Mouse (Mus musculus): ENCODE measurements around the gene Adcy5. TPM values are rescaled to one million over a fixed set of nuclear protein-coding genes. Genes with fewer than 3 reads are reported as not detected.

The Adcy5 gene
- total and polyA plus RNA-seq, 3 experiments: 0.05 TPM; not detected in 2

DNA sequence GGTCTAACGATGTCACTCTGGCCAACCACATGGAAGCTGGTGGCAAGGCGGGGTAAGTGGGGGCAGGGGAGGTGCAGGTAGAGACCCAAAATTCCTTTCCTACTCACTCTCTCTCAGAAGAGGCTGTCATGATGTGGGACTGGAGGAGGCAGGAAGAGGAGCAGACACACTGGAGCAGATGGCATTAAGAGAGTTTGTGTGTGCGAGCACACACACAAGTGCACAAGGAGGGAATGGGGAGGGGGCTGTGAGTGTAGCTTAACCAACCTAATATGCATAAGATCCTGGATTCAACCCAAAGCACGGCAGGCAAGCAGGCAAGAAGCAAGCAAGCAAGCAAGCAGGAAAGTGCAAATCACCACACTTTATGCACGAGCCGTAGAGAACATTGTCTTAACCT is 116.3 kb downstream of the Adcy5 start:
- DNase-seq (ENCODE audit: low spot score): no peak
- ATAC-seq (ENCODE audit: extremely low read depth, insufficient number of reproducible peaks, low FRiP score, poor library complexity, severe bottlenecking): no peak
- H3K27me3 ChIP-seq (ENCODE audit: insufficient read depth, low read length): peaks cover 33% of the 10 kb centered on the region

DNA sequence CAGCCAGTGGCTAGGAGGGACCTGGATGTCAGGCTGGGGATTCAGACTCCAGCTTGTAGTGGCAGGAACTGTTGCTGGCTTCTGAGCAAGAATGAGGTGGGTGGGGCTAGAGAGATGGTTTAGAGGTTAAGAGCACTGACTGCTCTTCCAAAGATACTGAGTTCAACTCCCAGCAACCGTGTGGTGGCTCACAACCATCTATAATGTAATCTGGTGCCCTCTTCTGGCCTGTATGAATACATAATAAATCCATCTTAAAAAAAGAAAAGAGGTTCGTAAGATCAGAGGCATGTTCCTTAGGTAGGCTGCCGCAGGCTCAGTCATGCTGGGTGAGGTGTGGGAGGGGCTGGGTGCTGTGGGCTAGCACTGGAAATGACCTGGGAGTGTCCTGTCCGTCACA is 116.9 kb downstream of the Adcy5 start:
- no peak for TF ChIP-seq GATA2 (IDR thresholded peaks at IDR 0.05; ENCODE audit: borderline replicate concordance, low read depth, low read length)
- no peak for TF ChIP-seq TAL1 (conservative IDR thresholded peaks at IDR 0.05; ENCODE audit: low read depth, low read length)
- no peak for TF ChIP-seq GATA1 (IDR thresholded peaks at IDR 0.05; ENCODE audit: borderline replicate concordance, low read length)
- TF ChIP-seq POLR2AphosphoS5 (IDR thresholded peaks at IDR 0.05; ENCODE audit: insufficient replicate concordance, low read depth, low read length): no peak
- TF ChIP-seq CTCF (IDR thresholded peaks at IDR 0.05; ENCODE audit: low read depth, low read length): no peak
- peaks cover 35% of the 10 kb centered on the region for H3K27me3 ChIP-seq (ENCODE audit: insufficient read depth, low read length)

More for the DNA sequence above, 116.3 kb downstream of the Adcy5 start:
- Histone ChIP-seq H3K36me3 (replicated peaks) (no peaks in the 10 kb centered on the region), H3K4me3 (ENCODE audit: low read depth, low read length) (no peak overlapping the region), H3K9me3 (replicated peaks) (no peaks in the 10 kb centered on the region), H3K4me1 (ENCODE audit: insufficient read depth, low read depth, low read length) (0 out of 2 replicates have a peak, but pooled peaks cover 3% of the 10 kb centered on the region)
- TF ChIP-seq TAL1 (conservative IDR thresholded peaks at IDR 0.05; ENCODE audit: low read depth, low read length): no peak
- no peak for TF ChIP-seq GATA2 (IDR thresholded peaks at IDR 0.05; ENCODE audit: borderline replicate concordance, low read depth, low read length)
- TF ChIP-seq POLR2AphosphoS5 (IDR thresholded peaks at IDR 0.05; ENCODE audit: insufficient replicate concordance, low read depth, low read length): no peak
- TF ChIP-seq CTCF (IDR thresholded peaks at IDR 0.05; ENCODE audit: low read depth, low read length): no peak
- TF ChIP-seq GATA1 (IDR thresholded peaks at IDR 0.05; ENCODE audit: borderline replicate concordance, low read length): no peak

GRCm38 (mm10) chr16:35272417-35272816 is 117.7 kb downstream of the Adcy5 start:
- Histone ChIP-seq H3K4me3 (ENCODE audit: low read depth, low read length) (no peak overlapping the region), H3K4me1 (ENCODE audit: insufficient read depth, low read depth, low read length) (0 out of 2 replicates have a peak, but pooled peaks cover 3% of the 10 kb centered on the region), H3K36me3 (replicated peaks) (no peaks in the 10 kb centered on the region), H3K9me3 (replicated peaks) (no peaks in the 10 kb centered on the region), H3K27me3 (ENCODE audit: insufficient read depth, low read length) (peaks cover 40% of the 10 kb centered on the region)
- DNase-seq (ENCODE audit: low spot score) (no peak), ATAC-seq (ENCODE audit: extremely low read depth, insufficient number of reproducible peaks, low FRiP score, poor library complexity, severe bottlenecking) (no peak)
- no peak for TF ChIP-seq CTCF (IDR thresholded peaks at IDR 0.05; ENCODE audit: low read depth, low read length)
- TF ChIP-seq GATA1 (IDR thresholded peaks at IDR 0.05; ENCODE audit: borderline replicate concordance, low read length): no peak
- TF ChIP-seq POLR2AphosphoS5 (IDR thresholded peaks at IDR 0.05; ENCODE audit: insufficient replicate concordance, low read depth, low read length): no peak
- no peak for TF ChIP-seq GATA2 (IDR thresholded peaks at IDR 0.05; ENCODE audit: borderline replicate concordance, low read depth, low read length)

More for the DNA sequence above, 116.9 kb downstream of the Adcy5 start:
- H3K4me3 ChIP-seq (ENCODE audit: low read depth, low read length): no peak overlapping the region
- no peaks in the 10 kb centered on the region for H3K36me3 ChIP-seq (replicated peaks)
- no peaks in the 10 kb centered on the region for H3K9me3 ChIP-seq (replicated peaks)
- H3K4me1 ChIP-seq (ENCODE audit: insufficient read depth, low read depth, low read length): 0 out of 2 replicates have a peak, but pooled peaks cover 3% of the 10 kb centered on the region
- ATAC-seq (ENCODE audit: extremely low read depth, insufficient number of reproducible peaks, low FRiP score, poor library complexity, severe bottlenecking): no peak
- DNase-seq (ENCODE audit: low spot score): no peak

DNA sequence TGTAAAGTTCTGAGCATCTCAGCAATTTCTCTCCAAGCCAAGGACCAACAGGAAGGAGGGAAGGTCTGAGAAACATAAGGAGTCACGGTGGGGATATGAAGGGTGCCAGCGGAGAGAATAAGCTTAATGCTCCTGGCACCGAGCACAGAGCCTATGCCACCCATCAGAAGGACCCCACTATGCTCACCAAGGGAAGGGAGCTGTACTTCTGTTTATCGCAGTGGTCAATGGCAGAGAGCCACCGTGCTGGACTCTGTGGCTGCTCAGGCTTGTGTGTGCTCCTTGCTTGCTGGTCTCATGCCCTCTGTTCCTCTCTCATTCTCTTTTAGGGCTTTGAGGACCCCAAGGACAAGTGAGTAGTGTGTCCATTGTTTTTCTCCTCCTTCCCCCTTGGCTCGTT is 123.5 kb downstream of the Adcy5 start:
- Histone ChIP-seq H3K4me1 (ENCODE audit: insufficient read depth, low read depth, low read length) (no peaks in the 10 kb centered on the region), H3K36me3 (replicated peaks) (no peaks in the 10 kb centered on the region), H3K4me3 (ENCODE audit: low read depth, low read length) (no peak overlapping the region), H3K9me3 (replicated peaks) (no peaks in the 10 kb centered on the region), H3K27me3 (ENCODE audit: insufficient read depth, low read length) (peaks cover 37% of the 10 kb centered on the region)
- TF ChIP-seq CTCF (IDR thresholded peaks at IDR 0.05; ENCODE audit: low read depth, low read length) (no peak), TAL1 (conservative IDR thresholded peaks at IDR 0.05; ENCODE audit: low read depth, low read length) (no peak), POLR2AphosphoS5 (IDR thresholded peaks at IDR 0.05; ENCODE audit: insufficient replicate concordance, low read depth, low read length) (no peak), GATA2 (IDR thresholded peaks at IDR 0.05; ENCODE audit: borderline replicate concordance, low read depth, low read length) (no peak), GATA1 (IDR thresholded peaks at IDR 0.05; ENCODE audit: borderline replicate concordance, low read length) (no peak)
- no peak for DNase-seq (ENCODE audit: low spot score)
- no peak for ATAC-seq (ENCODE audit: extremely low read depth, insufficient number of reproducible peaks, low FRiP score, poor library complexity, severe bottlenecking)

- Histone ChIP-seq H3K36me3 (replicated peaks) (no peaks in the 10 kb centered on the region), H3K27me3 (ENCODE audit: insufficient read depth, low read length) (peaks cover 28% of the 10 kb centered on the region), H3K9me3 (replicated peaks) (no peaks in the 10 kb centered on the region), H3K4me1 (ENCODE audit: insufficient read depth, low read depth, low read length) (no peaks in the 10 kb centered on the region), H3K4me3 (ENCODE audit: low read depth, low read length) (no peak overlapping the region)
- DNase-seq (ENCODE audit: low spot score) (no peak), ATAC-seq (ENCODE audit: extremely low read depth, insufficient number of reproducible peaks, low FRiP score, poor library complexity, severe bottlenecking) (no peak)
- TF ChIP-seq POLR2AphosphoS5 (IDR thresholded peaks at IDR 0.05; ENCODE audit: insufficient replicate concordance, low read depth, low read length) (no peak), GATA2 (IDR thresholded peaks at IDR 0.05; ENCODE audit: borderline replicate concordance, low read depth, low read length) (no peak), TAL1 (conservative IDR thresholded peaks at IDR 0.05; ENCODE audit: low read depth, low read length) (no peak), GATA1 (IDR thresholded peaks at IDR 0.05; ENCODE audit: borderline replicate concordance, low read length) (no peak), CTCF (IDR thresholded peaks at IDR 0.05; ENCODE audit: low read depth, low read length) (no peak)
Measured at GRCm38 (mm10) chr16:35282456-35282855, 127.8 kb downstream of the Adcy5 start.

DNA sequence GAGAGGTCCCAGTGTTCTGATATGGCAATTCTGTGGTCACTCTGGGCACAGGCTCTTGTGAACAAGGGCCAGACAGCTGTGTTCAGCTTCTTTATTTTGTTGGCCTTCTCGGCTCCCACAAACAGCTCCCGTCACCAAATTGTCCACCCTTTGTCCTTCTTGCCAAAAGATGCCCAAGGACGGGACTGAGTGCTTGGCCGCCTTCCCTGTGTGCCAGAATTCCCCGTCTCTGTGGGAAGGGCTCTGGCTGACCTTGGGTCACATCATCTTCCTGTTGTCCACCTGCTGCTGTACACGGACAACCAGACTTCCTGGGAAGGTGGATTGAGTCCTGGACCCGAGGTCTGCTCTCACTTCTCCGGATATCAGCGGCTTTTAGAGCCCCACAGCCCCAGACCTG is 131.1 kb downstream of the Adcy5 start:
- no peaks in the 10 kb centered on the region for H3K9me3 ChIP-seq (replicated peaks)
- no peaks in the 10 kb centered on the region for H3K4me1 ChIP-seq (ENCODE audit: insufficient read depth, low read depth, low read length)
- peaks cover 48% of the 10 kb centered on the region for H3K27me3 ChIP-seq (ENCODE audit: insufficient read depth, low read length)
- H3K36me3 ChIP-seq (replicated peaks): no peaks in the 10 kb centered on the region
- DNase-seq (ENCODE audit: low spot score): no peak
- no peak for ATAC-seq (ENCODE audit: extremely low read depth, insufficient number of reproducible peaks, low FRiP score, poor library complexity, severe bottlenecking)
- TF ChIP-seq POLR2AphosphoS5 (IDR thresholded peaks at IDR 0.05; ENCODE audit: insufficient replicate concordance, low read depth, low read length) (no peak), CTCF (IDR thresholded peaks at IDR 0.05; ENCODE audit: low read depth, low read length) (no peak), GATA1 (IDR thresholded peaks at IDR 0.05; ENCODE audit: borderline replicate concordance, low read length) (no peak), GATA2 (IDR thresholded peaks at IDR 0.05; ENCODE audit: borderline replicate concordance, low read depth, low read length) (no peak)
- H3K4me3 ChIP-seq (ENCODE audit: low read depth, low read length): no peak overlapping the region
